Mouse (Mus musculus): ENCODE results near the gene Llgl1.

Gene Llgl1

DNA sequence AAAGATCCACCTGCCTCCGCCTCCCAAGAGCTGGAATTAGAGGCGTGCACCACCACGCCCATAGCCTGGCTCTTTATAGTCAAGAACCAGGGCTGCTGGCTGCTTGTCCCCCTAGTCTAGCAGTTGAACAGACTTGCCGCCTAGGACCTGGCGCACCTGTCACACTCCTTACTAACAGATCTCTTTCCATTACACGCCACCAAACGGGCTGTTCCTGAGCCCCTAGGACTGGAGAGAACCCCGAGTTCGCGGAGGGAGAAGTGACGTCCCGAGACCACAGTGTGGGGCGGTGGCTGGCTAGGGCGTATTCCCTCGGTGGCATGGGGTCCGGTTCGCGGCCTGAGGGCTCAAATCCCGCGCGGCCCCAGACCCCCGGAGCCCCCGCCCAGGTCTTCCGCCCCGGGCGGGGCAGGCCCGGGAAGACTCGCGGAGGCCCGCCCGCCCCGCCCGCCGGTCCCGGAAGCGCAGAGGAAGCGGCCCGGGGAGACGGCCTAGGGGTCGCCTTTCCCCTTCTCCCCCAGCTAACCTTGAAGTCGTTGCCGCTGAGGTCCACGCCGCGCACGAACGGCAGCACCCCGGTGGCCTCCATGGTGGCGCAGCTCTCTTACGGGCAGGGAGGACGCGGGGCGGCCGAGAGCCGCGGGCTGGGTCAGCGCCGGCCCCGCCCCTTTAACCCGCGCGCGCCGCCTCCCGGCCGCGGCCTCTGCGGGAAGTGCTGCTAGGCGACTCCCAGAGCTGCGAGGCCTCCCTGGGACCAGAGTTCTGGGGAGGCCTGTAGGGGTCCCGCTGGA lies 27.3 kb downstream of the Llgl1 start, which contains the start of gene Flii:
TSS of gene Flii (minus strand) at position 663 of the 791 bp plus-strand sequence.
- DNase-seq = peak; percentile 89

DNA sequence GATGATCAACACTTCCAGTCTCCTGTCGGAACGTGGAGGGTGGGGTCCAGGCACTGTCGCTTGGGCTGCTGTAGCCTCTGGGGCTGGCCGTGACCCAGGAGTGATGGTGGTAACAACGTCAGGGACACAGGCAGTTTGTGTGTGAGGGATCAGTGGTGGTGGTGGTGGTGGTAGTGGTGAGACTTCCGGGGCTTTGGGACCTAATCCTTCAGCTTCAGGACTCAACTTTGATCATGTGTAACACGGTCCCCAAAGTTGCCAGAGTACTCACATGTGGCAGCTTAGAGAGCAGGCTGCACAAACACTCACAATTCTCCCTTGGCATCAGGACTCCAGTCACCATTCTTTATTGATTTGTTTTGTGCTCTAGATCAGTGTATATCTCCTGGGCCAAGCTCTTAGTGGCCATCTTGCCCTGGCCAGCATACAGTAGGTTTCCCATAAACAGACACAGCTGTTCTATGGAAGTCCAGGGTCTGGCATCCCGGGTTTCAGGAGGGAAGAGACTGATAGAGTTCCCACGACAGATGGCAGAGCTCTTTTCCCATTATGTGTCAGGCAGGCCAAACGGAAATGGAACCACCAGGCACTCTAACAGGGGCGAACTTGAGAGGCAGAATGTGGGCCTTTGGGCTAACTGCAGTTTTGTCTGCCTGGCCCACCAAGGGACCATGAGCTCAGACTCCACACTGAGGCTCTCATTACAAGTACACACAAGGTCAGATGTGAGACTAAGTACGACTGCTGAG lies 28.0 kb downstream of the Llgl1 start:
- DNase-seq = no peak

DNA sequence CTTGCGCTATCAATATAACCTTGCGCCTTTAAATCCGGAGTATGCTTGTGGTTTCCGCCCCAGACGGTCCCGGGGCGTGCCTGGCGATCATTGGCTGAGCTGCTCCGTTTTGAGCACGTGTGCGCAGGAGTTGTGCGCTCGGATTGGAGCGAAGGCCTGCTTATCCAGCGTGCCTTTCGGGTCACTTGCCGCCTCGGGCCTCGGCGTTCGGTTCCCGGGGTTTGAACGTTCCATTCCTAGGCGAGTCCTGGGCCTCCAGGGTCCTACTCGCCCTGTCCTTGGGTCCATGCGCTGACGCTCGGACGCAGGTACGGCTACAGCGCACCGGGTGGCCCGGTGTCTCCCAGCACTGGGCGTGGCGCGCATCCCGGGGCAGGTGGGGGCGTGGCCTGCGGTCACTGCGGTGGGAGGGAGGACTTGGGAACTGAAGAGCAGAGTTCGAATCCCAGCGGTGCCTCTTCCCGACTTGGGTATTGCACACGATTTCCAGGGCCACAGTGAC lies 28.8 kb downstream of the Llgl1 start, which contains the start of gene Mief2:
TSS of gene Mief2 (plus strand) at position 139 of the 502 bp plus-strand sequence.
- peak; percentile 97 for DNase-seq

DNA sequence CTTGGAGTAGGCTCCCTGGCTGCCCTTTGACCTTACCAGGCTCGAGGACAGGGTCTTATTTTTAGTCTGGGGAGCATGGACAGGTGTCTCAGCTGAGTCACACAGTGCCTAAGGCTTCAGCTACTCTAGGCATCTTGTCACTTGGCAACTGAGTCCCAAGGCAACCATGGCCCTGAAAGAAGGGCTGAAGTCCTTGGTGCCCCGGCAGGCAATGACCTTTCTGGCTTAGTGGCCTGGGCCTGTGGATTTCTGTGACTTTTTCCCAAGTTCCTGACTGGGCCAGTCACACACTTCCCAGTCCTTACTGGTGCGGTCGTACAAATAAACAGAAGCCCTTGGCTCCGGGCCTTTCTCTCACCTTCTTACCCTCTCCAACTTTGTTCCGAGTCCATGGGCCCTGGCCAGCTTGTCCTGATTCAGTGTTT lies 29.7 kb downstream of the Llgl1 start:
- DNase-seq = no peak

DNA sequence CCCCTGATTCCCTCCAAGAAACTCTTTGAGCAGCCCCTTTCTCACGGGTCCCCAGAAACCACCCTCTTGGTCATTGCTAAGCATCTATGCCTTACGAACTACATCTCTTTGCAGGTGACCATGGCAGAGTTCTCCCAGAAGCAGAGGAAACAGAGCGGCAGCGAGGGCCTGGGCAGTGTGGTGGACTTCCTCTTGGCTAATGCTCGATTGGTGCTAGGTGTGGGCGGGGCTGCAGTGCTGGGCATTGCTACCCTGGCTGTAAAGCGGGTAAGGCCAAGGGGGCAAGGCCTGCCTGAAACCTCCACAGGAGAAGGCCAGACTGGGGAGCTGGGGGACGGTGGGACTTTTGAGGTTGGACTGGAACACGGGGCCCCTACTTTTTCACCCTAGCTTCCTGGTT lies 30.6 kb downstream of the Llgl1 start:
- no peak for DNase-seq

DNA sequence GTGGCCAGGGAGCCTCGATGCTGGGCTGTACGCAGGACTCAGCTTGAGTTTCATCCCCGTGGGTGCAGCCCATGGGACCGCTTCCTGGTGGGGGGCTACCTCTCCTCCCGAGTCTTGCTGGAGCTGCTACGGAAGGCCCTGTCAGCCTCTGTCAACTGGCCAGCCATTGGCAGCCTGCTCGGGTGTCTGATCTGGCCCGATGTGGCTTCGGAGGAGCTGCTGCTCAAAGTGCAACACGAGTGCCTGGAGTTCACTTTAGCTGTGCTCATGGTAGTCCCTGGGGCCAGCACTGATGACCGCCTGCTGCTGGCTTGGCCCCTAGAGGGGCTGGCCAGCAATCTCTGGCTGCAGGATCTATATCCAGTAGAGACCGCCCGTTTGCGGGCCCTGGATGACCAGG lies 31.7 kb downstream of the Llgl1 start:
- no peak for DNase-seq

DNA sequence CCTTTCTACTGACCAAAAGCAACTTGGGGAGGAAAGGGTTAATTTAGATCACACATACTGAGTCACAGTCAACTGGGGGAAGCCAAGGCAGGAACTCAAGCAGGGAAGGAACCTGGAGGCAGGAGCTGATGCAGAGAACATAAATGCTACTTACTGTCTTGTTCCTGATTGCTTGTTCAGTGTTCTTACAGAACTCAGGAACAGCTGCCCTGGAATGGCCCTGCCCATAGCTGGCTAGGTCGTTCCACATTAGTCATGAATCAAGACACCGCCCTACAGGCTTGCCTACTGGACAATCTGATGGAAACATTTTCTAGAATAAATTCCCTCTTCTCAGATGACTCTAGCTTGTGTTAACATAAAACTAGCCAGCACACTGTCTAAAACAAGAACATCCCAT lies 34.7 kb downstream of the Llgl1 start:
- no peak for DNase-seq

DNA sequence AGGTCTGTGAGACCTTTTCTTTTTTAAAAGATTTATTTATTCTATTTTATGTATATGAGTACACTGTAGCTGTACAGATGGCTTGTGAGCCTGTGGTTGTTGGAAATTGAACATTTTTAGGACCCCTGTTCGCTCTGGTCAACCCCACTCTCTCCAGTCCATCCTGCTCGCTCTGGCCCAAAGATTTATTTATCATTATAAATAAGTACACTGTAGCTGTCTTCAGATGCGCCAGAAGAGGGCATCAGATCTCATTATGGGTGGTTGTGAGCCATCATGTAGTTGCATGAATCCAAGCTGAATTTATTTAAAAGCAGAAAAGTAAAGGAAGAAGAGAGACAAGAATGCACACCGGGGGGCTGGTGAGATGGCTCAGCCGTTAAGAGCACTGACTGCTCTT lies 35.7 kb downstream of the Llgl1 start:
- DNase-seq = no peak

DNA sequence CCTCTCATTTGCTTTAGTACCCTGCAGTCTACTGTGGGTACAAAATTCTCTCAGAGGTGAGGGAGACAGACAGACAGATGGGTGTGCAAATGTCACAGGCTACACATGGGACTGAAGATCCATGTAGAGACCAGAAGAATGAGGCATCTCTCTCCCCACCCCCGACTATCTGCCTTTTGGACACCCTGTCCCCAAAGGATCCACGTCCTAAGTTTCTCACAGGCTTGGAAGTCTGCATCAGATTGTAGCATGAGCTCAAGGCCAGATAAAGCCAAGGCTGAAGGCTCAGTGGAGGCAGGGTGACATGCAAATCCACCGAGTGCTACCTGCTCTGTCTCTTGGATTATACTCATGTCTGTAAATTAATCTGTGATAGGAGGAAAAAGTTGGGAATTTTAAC lies 37.0 kb downstream of the Llgl1 start:
- no peak for DNase-seq

DNA sequence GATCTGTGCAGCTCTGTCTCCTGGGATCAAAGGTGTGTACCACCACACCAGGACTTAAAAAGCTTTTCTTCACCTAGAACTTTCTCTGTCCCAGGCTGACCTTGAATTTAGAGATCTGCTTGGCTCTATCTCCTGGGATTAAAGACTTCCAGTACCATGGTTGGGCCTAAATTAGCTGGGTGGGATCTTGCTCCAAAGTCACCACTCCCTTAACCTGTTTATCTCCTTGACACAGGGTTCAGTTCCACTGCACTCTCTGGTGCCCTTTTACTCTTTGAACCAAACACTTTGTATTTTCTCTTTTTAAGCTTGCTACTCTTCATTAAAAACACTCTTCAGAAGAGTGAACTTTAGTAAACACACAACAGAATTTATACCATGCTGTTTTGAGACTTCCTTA lies 37.9 kb downstream of the Llgl1 start:
- DNase-seq = no peak

DNA sequence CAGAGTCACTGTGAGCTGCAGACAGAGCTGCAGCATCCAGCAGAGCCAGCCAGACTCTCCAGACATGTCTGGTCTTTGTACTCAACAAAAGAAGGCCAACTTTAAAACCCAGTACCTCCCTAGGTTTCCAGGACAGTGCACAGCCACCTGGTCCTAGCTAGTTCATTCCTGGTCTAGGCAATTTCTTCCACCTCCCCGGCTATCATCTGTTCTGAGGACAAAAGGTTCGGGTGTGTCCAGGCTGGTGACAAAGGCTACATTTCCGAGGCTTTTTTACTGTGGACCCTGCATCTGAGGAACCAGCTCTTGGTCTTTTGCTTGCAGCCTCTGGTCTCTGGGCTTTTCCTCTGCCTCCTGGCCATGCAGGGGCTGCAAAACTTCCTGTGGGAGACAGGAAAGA lies 40.8 kb downstream of the Llgl1 start:
- no peak for DNase-seq

DNA sequence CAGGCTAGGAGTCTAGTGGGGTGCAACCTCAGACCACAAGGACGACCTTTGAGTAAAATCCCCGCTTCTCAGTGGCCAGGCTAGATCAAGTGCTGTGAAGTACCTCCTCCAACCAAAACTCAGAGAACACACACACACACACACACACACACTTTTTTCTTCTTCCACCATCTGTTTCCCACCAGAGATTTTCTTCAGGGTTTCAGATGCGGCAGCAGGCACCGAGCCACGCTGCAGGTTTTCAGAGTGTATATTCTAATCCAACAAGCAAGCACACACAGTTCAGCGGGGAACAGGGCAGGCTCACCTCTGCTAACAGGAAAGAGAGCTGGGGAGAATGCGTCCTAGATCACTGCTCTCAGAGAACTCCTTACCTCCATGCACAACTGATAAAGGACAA lies 56.0 kb downstream of the Llgl1 start:
- DNase-seq = no peak

DNA sequence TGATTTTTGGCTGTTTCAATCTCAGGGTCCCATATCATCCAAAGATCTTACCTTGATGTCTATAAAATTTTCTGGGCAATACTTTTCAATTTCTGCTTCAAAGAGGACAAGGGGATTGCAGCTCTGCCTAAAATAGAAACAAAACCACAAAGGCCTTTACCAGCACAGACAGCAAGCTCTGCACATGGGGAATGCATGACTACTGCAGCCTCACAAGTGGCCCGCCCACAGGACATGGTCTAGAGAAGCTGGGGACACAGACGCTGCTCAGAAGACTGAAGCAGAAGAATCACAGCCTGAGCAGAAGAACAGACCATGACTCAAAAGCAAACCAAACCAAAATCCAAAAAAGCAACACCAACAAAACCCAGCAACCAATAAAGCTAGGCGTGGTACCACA lies 62.2 kb downstream of the Llgl1 start:
- DNase-seq = no peak

Measured in lung, postnatal 10 days (tissue).